Mouse (Mus musculus): ENCODE data around the gene D230025D16Rik. TPM values are rescaled to one million over a fixed set of nuclear protein-coding genes. Genes with fewer than 3 reads are reported as not detected.
A peak's percentile ranks its signal among the peaks of the same experiment; 100 is the strongest.

D230025D16Rik gene
- polyA plus RNA-seq, 1 experiment, result 24.7 TPM

- no peak for TF ChIP-seq CTCF (IDR thresholded peaks at IDR 0.05; ENCODE audit: borderline replicate concordance, insufficient read depth, low read length)
- TF ChIP-seq POLR2A (IDR thresholded peaks at IDR 0.05; ENCODE audit: low read depth, low read length), result peak; percentile 40; the same call in 1 of the 2 replicates
- Histone ChIP-seq H3K4me3 (ENCODE audit: insufficient read depth, low read length) (peak overlapping the region; percentile 69), H3K27ac (ENCODE audit: insufficient read depth, low read length) (peak overlapping the region; percentile 34; the same call in 1 of the 2 replicates), H3K4me1 (ENCODE audit: control insufficient read depth, insufficient read depth, low read length) (no peaks in the 10 kb centered on the region)
Observed at GRCm38 (mm10) chr8:105265128-105265527, 40.2 kb downstream of the D230025D16Rik start.

- no peaks in the 10 kb centered on the region for H3K4me1 ChIP-seq (ENCODE audit: control insufficient read depth, insufficient read depth, low read length)
- TF ChIP-seq POLR2A (IDR thresholded peaks at IDR 0.05; ENCODE audit: low read depth, low read length), result no peak
Observed at GRCm38 (mm10) chr8:105266775-105267174, 41.8 kb downstream of the D230025D16Rik start.

GRCm38 (mm10) chr8:105268342-105269074 is 43.6 kb downstream of the D230025D16Rik start:
- H3K4me1 ChIP-seq (ENCODE audit: control insufficient read depth, insufficient read depth, low read length), result no peaks in the 10 kb centered on the region
- 0 out of 2 replicates have a peak overlapping the region, but pooled peaks have one; percentile 0 for H3K4me3 ChIP-seq (ENCODE audit: insufficient read depth, low read length)
- no peak overlapping the region for H3K27ac ChIP-seq (ENCODE audit: insufficient read depth, low read length)
- TF ChIP-seq POLR2A (IDR thresholded peaks at IDR 0.05; ENCODE audit: low read depth, low read length) (peak; percentile 35; the same call in 1 of the 2 replicates), CTCF (IDR thresholded peaks at IDR 0.05; ENCODE audit: borderline replicate concordance, insufficient read depth, low read length) (no peak)

More at GRCm38 (mm10) chr8:105266775-105267174, 41.8 kb downstream of the D230025D16Rik start:
- Histone ChIP-seq H3K27ac (ENCODE audit: insufficient read depth, low read length) (no peak overlapping the region), H3K4me3 (ENCODE audit: insufficient read depth, low read length) (no peak overlapping the region)

- Histone ChIP-seq H3K4me1 (ENCODE audit: control insufficient read depth, insufficient read depth, low read length) (no peaks in the 10 kb centered on the region), H3K27ac (ENCODE audit: insufficient read depth, low read length) (peak overlapping the region; percentile 12; the same call in 1 of the 2 replicates), H3K4me3 (ENCODE audit: insufficient read depth, low read length) (peak overlapping the region; percentile 23)
- TF ChIP-seq POLR2A (IDR thresholded peaks at IDR 0.05; ENCODE audit: low read depth, low read length) (no peak), CTCF (IDR thresholded peaks at IDR 0.05; ENCODE audit: borderline replicate concordance, insufficient read depth, low read length) (no peak)
Observed at GRCm38 (mm10) chr8:105269075-105269458, 44.1 kb downstream of the D230025D16Rik start.

- H3K4me1 ChIP-seq (ENCODE audit: control insufficient read depth, insufficient read depth, low read length), result no peaks in the 10 kb centered on the region
- H3K4me3 ChIP-seq (ENCODE audit: insufficient read depth, low read length), result peak within 1 kb of the TSS; percentile 23
- peak within 1 kb of the TSS; percentile 12; the same call in 1 of the 2 replicates for H3K27ac ChIP-seq (ENCODE audit: insufficient read depth, low read length)
- TF ChIP-seq CTCF (IDR thresholded peaks at IDR 0.05; ENCODE audit: borderline replicate concordance, insufficient read depth, low read length), result no peak
- TF ChIP-seq POLR2A (IDR thresholded peaks at IDR 0.05; ENCODE audit: low read depth, low read length), result peak; percentile 43
Observed at GRCm38 (mm10) chr8:105269461-105269947, 44.6 kb downstream of the D230025D16Rik start, which contains the start of gene Hsf4. Gene Hsf4, plus strand, starts transcription at chr8:105269801.

GRCm38 (mm10) chr8:105270101-105270915 is 45.4 kb downstream of the D230025D16Rik start:
- Histone ChIP-seq H3K4me1 (ENCODE audit: control insufficient read depth, insufficient read depth, low read length) (no peaks in the 10 kb centered on the region), H3K27ac (ENCODE audit: insufficient read depth, low read length) (no peak overlapping the region), H3K4me3 (ENCODE audit: insufficient read depth, low read length) (0 out of 2 replicates have a peak overlapping the region, but pooled peaks have one; percentile 17)
- TF ChIP-seq CTCF (IDR thresholded peaks at IDR 0.05; ENCODE audit: borderline replicate concordance, insufficient read depth, low read length) (no peak), POLR2A (IDR thresholded peaks at IDR 0.05; ENCODE audit: low read depth, low read length) (no peak)

GRCm38 (mm10) chr8:105270916-105271186 is 45.9 kb downstream of the D230025D16Rik start:
- no peak overlapping the region for H3K27ac ChIP-seq (ENCODE audit: insufficient read depth, low read length)
- H3K4me1 ChIP-seq (ENCODE audit: control insufficient read depth, insufficient read depth, low read length), result no peaks in the 10 kb centered on the region
- TF ChIP-seq POLR2A (IDR thresholded peaks at IDR 0.05; ENCODE audit: low read depth, low read length) (no peak), CTCF (IDR thresholded peaks at IDR 0.05; ENCODE audit: borderline replicate concordance, insufficient read depth, low read length) (no peak)
- H3K4me3 ChIP-seq (ENCODE audit: insufficient read depth, low read length), result no peak overlapping the region

- Histone ChIP-seq H3K4me3 (ENCODE audit: insufficient read depth, low read length) (no peak overlapping the region), H3K27ac (ENCODE audit: insufficient read depth, low read length) (no peak overlapping the region), H3K4me1 (ENCODE audit: control insufficient read depth, insufficient read depth, low read length) (no peaks in the 10 kb centered on the region)
- TF ChIP-seq CTCF (IDR thresholded peaks at IDR 0.05; ENCODE audit: borderline replicate concordance, insufficient read depth, low read length) (no peak), POLR2A (IDR thresholded peaks at IDR 0.05; ENCODE audit: low read depth, low read length) (no peak)
Observed at GRCm38 (mm10) chr8:105275387-105275786, 50.4 kb downstream of the D230025D16Rik start.

- no peak within 1 kb of the TSS for H3K27ac ChIP-seq (ENCODE audit: insufficient read depth, low read length)
Observed at GRCm38 (mm10) chr8:105275840-105276239, 50.9 kb downstream of the D230025D16Rik start, which contains the start of gene Nol3. Gene Nol3, plus strand, starts transcription at chr8:105276140.

More at GRCm38 (mm10) chr8:105275840-105276239, 50.9 kb downstream of the D230025D16Rik start, which contains the start of gene Nol3:
- TF ChIP-seq POLR2A (IDR thresholded peaks at IDR 0.05; ENCODE audit: low read depth, low read length) (no peak), CTCF (IDR thresholded peaks at IDR 0.05; ENCODE audit: borderline replicate concordance, insufficient read depth, low read length) (no peak)
- peak within 1 kb of the TSS; percentile 13; the same call in 1 of the 2 replicates for H3K4me3 ChIP-seq (ENCODE audit: insufficient read depth, low read length)
- H3K4me1 ChIP-seq (ENCODE audit: control insufficient read depth, insufficient read depth, low read length), result no peaks in the 10 kb centered on the region

All from embryonic fibroblast, embryonic 13.5 days (primary cell).